Mouse (Mus musculus): ENCODE data around the gene Bcl11b. TPM values are rescaled to one million over a fixed set of nuclear protein-coding genes. Genes with fewer than 3 reads are reported as not detected.

Gene Bcl11b
- polyA plus RNA-seq, 1 experiment = not detected

GRCm38 (mm10) chr12:107980261-107980961, 23.0 kb downstream of the Bcl11b start:
- TF ChIP-seq GATA1 (IDR thresholded peaks at IDR 0.05; ENCODE audit: low read length) = no peak

- no peak for TF ChIP-seq GATA1 (IDR thresholded peaks at IDR 0.05; ENCODE audit: low read length)
Measured at GRCm38 (mm10) chr12:107979710-107980260, 23.6 kb downstream of the Bcl11b start.

- TF ChIP-seq GATA1 (IDR thresholded peaks at IDR 0.05; ENCODE audit: low read length) = no peak
Measured at GRCm38 (mm10) chr12:107978736-107979255, 24.6 kb downstream of the Bcl11b start.

GRCm38 (mm10) chr12:107978063-107978462, 25.3 kb downstream of the Bcl11b start:
- TF ChIP-seq GATA1 (IDR thresholded peaks at IDR 0.05; ENCODE audit: low read length) = no peak

- no peak for TF ChIP-seq GATA1 (IDR thresholded peaks at IDR 0.05; ENCODE audit: low read length)
Measured at GRCm38 (mm10) chr12:107977534-107977933, 25.9 kb downstream of the Bcl11b start.

GRCm38 (mm10) chr12:107977086-107977485, 26.3 kb downstream of the Bcl11b start:
- no peak for TF ChIP-seq GATA1 (IDR thresholded peaks at IDR 0.05; ENCODE audit: low read length)

GRCm38 (mm10) chr12:107976571-107977001, 26.8 kb downstream of the Bcl11b start:
- no peak for TF ChIP-seq GATA1 (IDR thresholded peaks at IDR 0.05; ENCODE audit: low read length)

- TF ChIP-seq GATA1 (IDR thresholded peaks at IDR 0.05; ENCODE audit: low read length) = no peak
Measured at GRCm38 (mm10) chr12:107975897-107976570, 27.4 kb downstream of the Bcl11b start.

GRCm38 (mm10) chr12:107975479-107975896, 27.9 kb downstream of the Bcl11b start:
- TF ChIP-seq GATA1 (IDR thresholded peaks at IDR 0.05; ENCODE audit: low read length) = no peak

GRCm38 (mm10) chr12:107974504-107974903, 28.9 kb downstream of the Bcl11b start:
- no peak for TF ChIP-seq GATA1 (IDR thresholded peaks at IDR 0.05; ENCODE audit: low read length)

GRCm38 (mm10) chr12:107973556-107974140, 29.8 kb downstream of the Bcl11b start:
- TF ChIP-seq GATA1 (IDR thresholded peaks at IDR 0.05; ENCODE audit: low read length) = no peak

- TF ChIP-seq GATA1 (IDR thresholded peaks at IDR 0.05; ENCODE audit: low read length) = no peak
Measured at GRCm38 (mm10) chr12:107971081-107971780, 32.2 kb downstream of the Bcl11b start.

GRCm38 (mm10) chr12:107970637-107971036, 32.8 kb downstream of the Bcl11b start:
- no peak for TF ChIP-seq GATA1 (IDR thresholded peaks at IDR 0.05; ENCODE audit: low read length)

- TF ChIP-seq GATA1 (IDR thresholded peaks at IDR 0.05; ENCODE audit: low read length) = no peak
Measured at GRCm38 (mm10) chr12:107969841-107970371, 33.5 kb downstream of the Bcl11b start.

GRCm38 (mm10) chr12:107969126-107969525, 34.3 kb downstream of the Bcl11b start:
- TF ChIP-seq GATA1 (IDR thresholded peaks at IDR 0.05; ENCODE audit: low read length) = no peak
